Mouse (Mus musculus) erythroblast, embryonic 14.5 days (primary cell): Measurements from ENCODE around the gene Grin3b.

Experiments used
- GATA1 ChIP-seq: IDR thresholded peaks from 2 replicates; pipeline ENCODE4 v1.6.1; 2012; ENCODE audit warnings: low read length, inconsistent platforms, mixed read lengths
- TAL1 ChIP-seq: IDR thresholded peaks from 3 replicates; pipeline ENCODE4 v1.6.1; 2012; ENCODE audit warnings: low read length, inconsistent platforms, mixed read lengths

DNA sequence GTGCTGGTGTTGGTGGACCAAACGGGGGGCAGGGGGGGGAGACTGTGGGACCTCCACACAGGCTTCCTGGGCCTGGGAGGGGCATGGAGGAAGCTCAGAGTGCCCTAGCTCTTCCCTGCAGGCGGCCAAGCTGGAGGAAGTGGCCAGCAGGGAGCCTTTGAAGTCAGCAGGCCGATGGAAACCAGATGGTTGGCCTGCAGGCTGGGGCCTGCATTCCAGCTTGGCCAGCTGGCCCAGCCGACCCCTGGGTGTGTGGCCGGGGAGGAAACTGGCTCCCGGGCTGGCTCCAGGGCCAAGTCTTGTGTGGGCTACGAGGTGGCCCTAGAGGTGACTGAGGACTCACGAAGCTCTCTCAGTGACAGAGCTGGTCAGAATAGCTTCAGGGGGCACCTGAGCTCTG, 37.8 kb upstream of the Grin3b start:
- TF ChIP-seq GATA1 (no peak), TAL1 (no peak)
